Mouse (Mus musculus): ENCODE results near the gene Dennd4b. TPM values are rescaled to one million over a fixed set of nuclear protein-coding genes. Genes with fewer than 3 reads are reported as not detected.

The Dennd4b gene
- polyA plus RNA-seq (2011; ENCODE audit: insufficient read depth, insufficient read length, low replicate concordance, missing spikeins): 24.7 and 68.6 TPM in 2 replicates

DNA sequence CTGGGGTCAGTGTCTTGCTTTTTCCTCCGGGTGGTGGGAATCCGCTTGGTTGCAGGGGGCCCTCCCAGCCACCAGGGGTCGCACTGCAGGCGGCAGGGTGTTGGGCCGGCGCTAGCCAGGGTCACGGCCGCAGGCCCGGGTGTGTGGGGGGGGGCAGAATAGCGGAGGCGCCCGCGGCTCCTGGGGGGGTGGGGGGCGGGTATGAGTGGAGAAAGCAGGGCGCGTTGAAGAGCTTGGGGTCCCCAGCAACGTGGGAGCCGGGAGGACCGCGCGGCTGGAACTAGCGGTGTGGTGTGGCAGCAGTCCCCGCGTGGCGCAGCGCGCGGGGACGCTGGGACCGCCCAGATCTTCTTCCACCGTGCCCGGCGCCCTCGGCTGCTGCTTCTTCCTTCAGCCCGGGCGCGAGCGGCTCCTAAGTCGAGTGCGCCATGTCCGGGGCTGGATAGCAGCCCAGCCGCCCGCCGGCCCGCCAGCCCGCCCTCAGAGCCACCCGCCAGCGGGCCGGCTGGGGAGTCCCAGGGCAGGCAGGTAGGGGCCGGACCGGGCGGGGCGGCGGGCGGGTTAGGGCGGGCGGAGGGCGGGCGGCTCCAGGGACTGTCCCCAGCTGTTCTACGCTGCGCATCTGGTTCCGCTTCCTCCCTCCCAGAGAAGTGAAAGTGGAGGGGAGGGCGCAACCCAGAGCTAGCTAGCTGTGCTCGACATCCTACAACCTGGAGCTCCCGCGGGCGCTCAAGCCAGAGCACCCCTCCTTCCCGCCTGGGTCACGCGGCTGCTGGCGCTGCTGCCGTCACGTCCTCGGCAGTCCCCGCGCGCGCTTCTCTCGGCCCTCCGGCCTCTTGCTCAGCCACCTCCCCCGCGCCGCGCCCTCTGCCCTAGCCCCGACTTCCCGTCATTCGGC lies at the start of gene Dennd4b:
Gene Dennd4b (plus strand): TSS at position 152 of the 898 bp plus-strand sequence.
- under 1% methylated on average over 77 of the region's 87 CpGs for WGBS
- Histone ChIP-seq H3K4me1 (ENCODE audit: control insufficient read depth, insufficient read depth, low read length) (peaks cover 3% of the 10 kb centered on the region; the same call in 1 of the 2 replicates), H3K4me3 (replicated peaks; ENCODE audit: control insufficient read depth, low read depth, low read length) (peak within 1 kb of the TSS; percentile 69), H3K27ac (ENCODE audit: control insufficient read depth, insufficient read depth, low read depth, low read length, poor library complexity) (peak within 1 kb of the TSS; percentile 99)
- peak; percentile 71; the same call in 1 of the 2 replicates for TF ChIP-seq POLR2A (IDR thresholded peaks at IDR 0.05; ENCODE audit: borderline replicate concordance, control insufficient read depth, low read depth, low read length)
- peak; percentile 80 for TF ChIP-seq CTCF (IDR thresholded peaks at IDR 0.05; ENCODE audit: control insufficient read depth, insufficient read depth, low read length)

DNA sequence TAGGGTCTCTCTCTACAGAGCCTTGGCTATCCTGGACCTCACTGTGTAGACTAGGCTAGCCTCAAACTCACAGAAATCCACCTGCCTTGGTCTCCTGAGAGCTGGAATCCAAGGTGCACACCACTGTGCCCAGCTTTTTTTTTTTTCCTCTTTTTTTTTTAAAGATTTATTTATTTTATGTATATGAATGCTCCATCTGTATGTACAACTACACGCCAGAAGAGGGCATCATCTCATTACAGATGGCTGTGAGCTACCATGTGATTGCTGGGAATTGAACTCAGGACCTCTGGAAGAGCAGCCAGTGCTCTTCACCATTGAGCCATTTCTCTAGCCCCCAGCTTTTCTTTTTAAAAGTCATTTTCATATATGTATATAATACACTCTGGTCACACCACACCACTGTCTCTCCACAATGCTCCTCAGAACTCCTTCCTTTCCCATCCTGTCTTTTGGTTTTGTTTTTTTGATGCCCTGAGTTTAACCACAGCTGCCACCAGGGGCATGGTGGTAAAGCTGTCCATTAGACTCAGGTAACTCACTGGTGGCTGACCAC lies 49.1 kb upstream of the Dennd4b start:
- WGBS: 29% methylated on average over 1 of the region's 1 CpGs
- TF ChIP-seq CTCF (IDR thresholded peaks at IDR 0.05; ENCODE audit: control insufficient read depth, insufficient read depth, low read length) (no peak), POLR2A (IDR thresholded peaks at IDR 0.05; ENCODE audit: borderline replicate concordance, control insufficient read depth, low read depth, low read length) (no peak)
- H3K4me1 ChIP-seq (ENCODE audit: control insufficient read depth, insufficient read depth, low read length): peaks cover 1% of the 10 kb centered on the region; the same call in 1 of the 2 replicates
- H3K27ac ChIP-seq (ENCODE audit: control insufficient read depth, insufficient read depth, low read depth, low read length, poor library complexity): no peak overlapping the region
- H3K4me3 ChIP-seq (replicated peaks; ENCODE audit: control insufficient read depth, low read depth, low read length): no peak overlapping the region

DNA sequence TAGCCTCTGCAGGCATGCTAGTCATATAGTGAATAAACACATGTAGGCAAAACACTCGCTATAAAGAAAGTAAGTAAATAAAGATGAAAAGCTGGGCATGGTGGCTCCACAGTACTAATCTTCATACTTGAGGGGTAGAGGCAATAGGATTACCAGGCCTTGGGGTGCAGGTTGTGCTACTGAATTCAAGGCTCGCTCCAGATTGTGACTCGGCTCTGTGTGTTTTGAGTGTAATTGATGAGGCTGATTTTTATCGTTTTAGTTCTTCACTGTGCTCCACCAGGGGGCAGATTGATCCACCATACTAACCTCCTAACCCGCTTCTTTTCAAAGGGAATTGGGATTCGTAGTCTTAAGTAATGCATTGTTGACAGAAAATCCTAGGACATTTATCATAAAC lies 44.9 kb upstream of the Dennd4b start:
- WGBS: 8% methylated on average over 6 of the region's 6 CpGs
- Histone ChIP-seq H3K4me1 (ENCODE audit: control insufficient read depth, insufficient read depth, low read length) (no peaks in the 10 kb centered on the region; the same call in 1 of the 2 replicates), H3K4me3 (replicated peaks; ENCODE audit: control insufficient read depth, low read depth, low read length) (peak overlapping the region; percentile 21), H3K27ac (ENCODE audit: control insufficient read depth, insufficient read depth, low read depth, low read length, poor library complexity) (no peak overlapping the region)
- TF ChIP-seq CTCF (IDR thresholded peaks at IDR 0.05; ENCODE audit: control insufficient read depth, insufficient read depth, low read length) (no peak), POLR2A (IDR thresholded peaks at IDR 0.05; ENCODE audit: borderline replicate concordance, control insufficient read depth, low read depth, low read length) (no peak)

DNA sequence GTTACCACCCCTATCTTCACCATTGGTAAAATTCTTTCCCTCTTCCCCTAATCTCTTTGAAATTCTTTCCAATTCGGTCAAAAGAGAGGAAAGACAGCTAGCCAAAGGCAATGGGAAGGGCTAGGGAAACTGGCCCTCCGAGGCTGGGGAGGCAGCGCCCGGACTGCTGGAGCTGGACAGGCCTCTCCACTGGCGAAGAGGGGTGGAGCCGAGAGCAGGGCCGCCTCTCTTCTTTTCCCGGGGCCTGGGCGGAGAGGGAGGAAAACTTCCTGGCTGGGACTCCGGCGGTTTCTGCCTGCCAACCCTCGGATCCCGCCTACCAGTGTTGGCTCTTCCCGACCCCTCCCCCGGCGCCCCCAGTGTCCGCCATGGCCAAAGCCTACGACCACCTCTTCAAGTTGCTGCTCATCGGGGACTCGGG lies 44.4 kb upstream of the Dennd4b start:
- TF ChIP-seq CTCF (IDR thresholded peaks at IDR 0.05; ENCODE audit: control insufficient read depth, insufficient read depth, low read length): no peak
- TF ChIP-seq POLR2A (IDR thresholded peaks at IDR 0.05; ENCODE audit: borderline replicate concordance, control insufficient read depth, low read depth, low read length): no peak
- H3K27ac ChIP-seq (ENCODE audit: control insufficient read depth, insufficient read depth, low read depth, low read length, poor library complexity): no peak overlapping the region
- peaks cover 1% of the 10 kb centered on the region; the same call in 1 of the 2 replicates for H3K4me1 ChIP-seq (ENCODE audit: control insufficient read depth, insufficient read depth, low read length)
- 3% methylated on average over 20 of the region's 20 CpGs for WGBS
- peak overlapping the region; percentile 37 for H3K4me3 ChIP-seq (replicated peaks; ENCODE audit: control insufficient read depth, low read depth, low read length)

DNA sequence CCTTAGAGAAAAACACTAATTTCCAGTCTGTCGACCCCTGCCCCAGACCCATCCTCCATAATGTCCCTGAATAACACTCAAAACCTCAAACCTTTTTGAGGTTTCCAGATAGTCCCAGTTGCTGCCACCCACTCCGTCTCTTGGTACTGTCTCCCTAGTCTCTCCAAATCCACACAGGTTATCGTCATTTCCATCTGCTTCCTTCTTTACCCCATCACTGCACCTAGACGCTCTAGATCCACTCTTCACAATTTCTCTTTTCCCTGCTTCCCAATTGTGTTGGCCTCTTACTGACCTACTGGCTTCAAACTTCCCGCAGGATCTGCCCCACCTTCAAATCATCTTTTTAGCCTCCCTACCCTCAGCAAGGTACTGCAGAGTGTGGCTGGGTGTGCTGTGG lies 43.9 kb upstream of the Dennd4b start:
- Histone ChIP-seq H3K4me1 (ENCODE audit: control insufficient read depth, insufficient read depth, low read length) (peaks cover 1% of the 10 kb centered on the region; the same call in 1 of the 2 replicates), H3K27ac (ENCODE audit: control insufficient read depth, insufficient read depth, low read depth, low read length, poor library complexity) (no peak overlapping the region), H3K4me3 (replicated peaks; ENCODE audit: control insufficient read depth, low read depth, low read length) (no peak overlapping the region)
- no peak for TF ChIP-seq POLR2A (IDR thresholded peaks at IDR 0.05; ENCODE audit: borderline replicate concordance, control insufficient read depth, low read depth, low read length)
- TF ChIP-seq CTCF (IDR thresholded peaks at IDR 0.05; ENCODE audit: control insufficient read depth, insufficient read depth, low read length): no peak
- WGBS: 20% methylated on average over 5 of the region's 5 CpGs

DNA sequence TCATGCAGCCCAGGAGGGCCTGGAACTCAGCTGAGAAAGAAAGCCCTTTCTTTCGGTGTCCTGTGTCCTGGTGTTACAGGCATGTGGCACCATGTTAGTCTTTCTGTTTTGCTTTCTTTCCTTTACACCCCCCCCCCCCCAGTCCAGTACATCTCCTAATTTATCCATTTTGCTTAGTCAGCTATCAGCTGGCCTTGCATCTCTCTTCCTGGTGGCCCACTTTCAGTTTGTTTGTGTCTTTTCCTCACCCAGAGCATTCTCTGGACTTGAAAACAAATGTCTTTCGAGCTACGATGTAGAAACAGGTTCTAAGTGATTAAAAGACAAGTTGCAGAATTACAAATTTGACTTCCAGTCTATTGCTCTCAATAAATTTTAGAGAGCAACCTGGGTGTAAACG lies 42.5 kb upstream of the Dennd4b start:
- peaks cover 1% of the 10 kb centered on the region; the same call in 1 of the 2 replicates for H3K4me1 ChIP-seq (ENCODE audit: control insufficient read depth, insufficient read depth, low read length)
- no peak for TF ChIP-seq POLR2A (IDR thresholded peaks at IDR 0.05; ENCODE audit: borderline replicate concordance, control insufficient read depth, low read depth, low read length)
- TF ChIP-seq CTCF (IDR thresholded peaks at IDR 0.05; ENCODE audit: control insufficient read depth, insufficient read depth, low read length): no peak
- H3K4me3 ChIP-seq (replicated peaks; ENCODE audit: control insufficient read depth, low read depth, low read length): no peak overlapping the region
- WGBS: 79% methylated on average over 4 of the region's 4 CpGs
- no peak overlapping the region for H3K27ac ChIP-seq (ENCODE audit: control insufficient read depth, insufficient read depth, low read depth, low read length, poor library complexity)

DNA sequence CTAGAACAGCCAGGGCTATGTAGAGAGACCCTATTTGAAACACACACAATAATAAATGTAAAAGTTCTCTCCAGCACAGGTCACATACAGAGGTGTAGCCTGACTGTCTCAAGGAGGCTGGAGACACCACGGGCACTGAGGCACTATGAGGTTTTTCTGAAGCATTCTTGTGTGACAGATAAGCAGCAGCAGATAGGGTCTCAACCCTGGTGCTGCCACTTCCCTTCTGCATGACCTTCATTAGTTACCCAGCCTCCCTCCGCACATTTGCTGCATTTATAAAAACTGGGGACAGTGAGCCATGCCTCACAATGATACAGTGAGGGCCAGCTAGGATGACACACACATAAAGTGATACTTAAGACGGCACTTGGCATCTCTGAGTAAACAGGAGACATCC lies 42.0 kb upstream of the Dennd4b start:
- Histone ChIP-seq H3K4me1 (ENCODE audit: control insufficient read depth, insufficient read depth, low read length) (peaks cover 1% of the 10 kb centered on the region; the same call in 1 of the 2 replicates), H3K4me3 (replicated peaks; ENCODE audit: control insufficient read depth, low read depth, low read length) (no peak overlapping the region), H3K27ac (ENCODE audit: control insufficient read depth, insufficient read depth, low read depth, low read length, poor library complexity) (no peak overlapping the region)
- TF ChIP-seq POLR2A (IDR thresholded peaks at IDR 0.05; ENCODE audit: borderline replicate concordance, control insufficient read depth, low read depth, low read length): no peak
- no peak for TF ChIP-seq CTCF (IDR thresholded peaks at IDR 0.05; ENCODE audit: control insufficient read depth, insufficient read depth, low read length)
- 52% methylated on average over 3 of the region's 3 CpGs for WGBS

DNA sequence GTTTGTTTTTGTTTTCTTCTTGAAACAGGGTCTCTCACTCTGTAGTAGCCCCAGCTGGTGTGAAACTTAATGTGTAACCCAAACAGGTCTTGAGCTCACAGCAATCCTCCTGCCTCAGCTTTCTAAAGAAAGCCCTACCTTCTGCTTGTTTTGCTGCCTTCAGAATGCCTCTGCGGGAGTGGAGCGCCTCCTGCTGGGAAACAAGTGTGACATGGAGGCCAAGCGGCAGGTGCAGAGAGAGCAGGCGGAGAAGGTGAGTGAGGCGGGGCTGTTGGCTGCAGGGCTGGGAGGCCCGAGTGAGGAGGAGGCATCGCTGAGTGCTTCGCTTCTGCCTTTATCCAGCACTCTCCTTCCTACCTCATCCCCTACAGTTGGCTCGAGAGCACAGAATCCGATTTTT lies 40.7 kb upstream of the Dennd4b start:
- TF ChIP-seq CTCF (IDR thresholded peaks at IDR 0.05; ENCODE audit: control insufficient read depth, insufficient read depth, low read length): no peak
- no peak for TF ChIP-seq POLR2A (IDR thresholded peaks at IDR 0.05; ENCODE audit: borderline replicate concordance, control insufficient read depth, low read depth, low read length)
- Histone ChIP-seq H3K4me1 (ENCODE audit: control insufficient read depth, insufficient read depth, low read length) (peaks cover 1% of the 10 kb centered on the region; the same call in 1 of the 2 replicates), H3K4me3 (replicated peaks; ENCODE audit: control insufficient read depth, low read depth, low read length) (no peak overlapping the region), H3K27ac (ENCODE audit: control insufficient read depth, insufficient read depth, low read depth, low read length, poor library complexity) (no peak overlapping the region)
- 87% methylated on average over 10 of the region's 10 CpGs for WGBS
